Mouse (Mus musculus): ENCODE measurements around the gene Heatr9. TPM values are rescaled to one million over a fixed set of nuclear protein-coding genes. Genes with fewer than 3 reads are reported as not detected.

The Heatr9 gene
- polyA plus RNA-seq, 1 experiment, result 0.04 TPM

Other genes with a start within 250 kb of the Heatr9 start
- 0.01 TPM for gene Slfn14, start 235.4 kb downstream of the Heatr9 start, polyA plus RNA-seq (2012; fragmentation: generic; extraction: Trizol)
- gene Ap2b1, start 223.2 kb downstream of the Heatr9 start, polyA plus RNA-seq (2012; fragmentation: generic; extraction: Trizol), result 64.7 TPM
- gene Pex12, start 219.6 kb downstream of the Heatr9 start, polyA plus RNA-seq (2012; fragmentation: generic; extraction: Trizol), result 8.7 TPM
- 0.36 TPM for gene Rasl10b, start 113.0 kb downstream of the Heatr9 start, polyA plus RNA-seq (2012; fragmentation: generic; extraction: Trizol)
- gene Gas2l2, start 92.7 kb downstream of the Heatr9 start, polyA plus RNA-seq (2012; fragmentation: generic; extraction: Trizol), result not detected
- gene 1700020L24Rik, start 84.5 kb downstream of the Heatr9 start, polyA plus RNA-seq (2012; fragmentation: generic; extraction: Trizol), result 12.0 TPM
- gene Mmp28, start 59.1 kb downstream of the Heatr9 start, polyA plus RNA-seq (2012; fragmentation: generic; extraction: Trizol), result 10.2 TPM
- 74.2 TPM for gene Taf15, start 49.1 kb downstream of the Heatr9 start, polyA plus RNA-seq (2012; fragmentation: generic; extraction: Trizol)
- gene Ccl5, start 8.3 kb upstream of the Heatr9 start, polyA plus RNA-seq (2012; fragmentation: generic; extraction: Trizol), result 10.4 TPM
- gene Ccl9, start 56.5 kb upstream of the Heatr9 start, polyA plus RNA-seq (2012; fragmentation: generic; extraction: Trizol), result 8.2 TPM
- 0.04 TPM for gene Ccl6, start 70.9 kb upstream of the Heatr9 start, polyA plus RNA-seq (2012; fragmentation: generic; extraction: Trizol)
- gene Rpl9-ps1, start 123.4 kb upstream of the Heatr9 start, polyA plus RNA-seq (2012; fragmentation: generic; extraction: Trizol), result not detected
- not detected for gene Ccl3, start 127.2 kb upstream of the Heatr9 start, polyA plus RNA-seq (2012; fragmentation: generic; extraction: Trizol)
- not detected for gene Ccl4, start 140.4 kb upstream of the Heatr9 start, polyA plus RNA-seq (2012; fragmentation: generic; extraction: Trizol)
- not detected for gene Wfdc17, start 181.8 kb upstream of the Heatr9 start, polyA plus RNA-seq (2012; fragmentation: generic; extraction: Trizol)
- gene Wfdc18, start 186.8 kb upstream of the Heatr9 start, polyA plus RNA-seq (2012; fragmentation: generic; extraction: Trizol), result not detected
- not detected for gene Wfdc21, start 224.8 kb upstream of the Heatr9 start, polyA plus RNA-seq (2012; fragmentation: generic; extraction: Trizol)
- gene Heatr6, start 231.5 kb upstream of the Heatr9 start, polyA plus RNA-seq (2012; fragmentation: generic; extraction: Trizol), result 8.7 TPM